Mouse (Mus musculus) forebrain, embryonic 16.5 days (tissue): ENCODE measurements at regions not wholly inside any gene's neighbourhood (a gene's known extent, or its start where the extent isn't known, plus 50 kb on each side); places are given as distances from the start of the nearest gene placed in this dataset.

Experiments
- ATAC-seq: fragments of 200-750 bp; cut with Nextera tagmentation; 2 replicates; pipeline ENCODE4 v1.8.0; 2017; ENCODE audit warnings: mild to moderate bottlenecking, moderate library complexity
- H3K27ac ChIP-seq: fragments of 300-500 bp; sonication (generic); 2 replicates; pipeline ENCODE4 v1.5.1; 2014; ENCODE audit warnings: low read length, control low read depth
- H3K27me3 ChIP-seq: fragments of 300-500 bp; sonication (generic); replicated peaks from 2 replicates; pipeline ENCODE4 v1.6.1; 2014; ENCODE audit warnings: low read length; ENCODE audit not compliant: control insufficient read depth, insufficient read depth
- H3K36me3 ChIP-seq: fragments of 300-500 bp; sonication (generic); 2 replicates; pipeline ENCODE4 v1.6.1; 2014; ENCODE audit not compliant: control insufficient read depth, insufficient read depth
- H3K4me1 ChIP-seq: fragments of 300-500 bp; sonication (generic); replicated peaks from 2 replicates; pipeline ENCODE4 v1.6.1; 2014; ENCODE audit warnings: low read length; ENCODE audit not compliant: control insufficient read depth, insufficient read depth
- H3K4me2 ChIP-seq: fragments of 300-500 bp; sonication (generic); 2 replicates; pipeline ENCODE4 v1.6.1; 2014; ENCODE audit warnings: mild to moderate bottlenecking, low read length, control low read depth
- H3K4me3 ChIP-seq: fragments of 300-500 bp; sonication (generic); replicated peaks from 2 replicates; pipeline ENCODE4 v1.5.1; 2014; ENCODE audit warnings: mild to moderate bottlenecking, low read length, control low read depth
- H3K9ac ChIP-seq: fragments of 300-500 bp; sonication (generic); replicated peaks from 2 replicates; pipeline ENCODE4 v1.6.1; 2014; ENCODE audit warnings: low read depth, low read length, control low read depth
- H3K9me3 ChIP-seq: fragments of 300-500 bp; sonication (generic); 2 replicates; pipeline ENCODE4 v1.6.1; 2016; ENCODE audit warnings: low read length; ENCODE audit not compliant: control insufficient read depth
- WGBS: fragments of 180-500 bp; shearing (Covaris S2); extraction: QIAGEN DNeasy Blood & Tissue Kit; methylation state at CpG from one replicate; pipeline ENCODE4 v1.1.7; 2014; 5-methylcytosine and 5-hydroxymethylcytosine counted together

DNA sequence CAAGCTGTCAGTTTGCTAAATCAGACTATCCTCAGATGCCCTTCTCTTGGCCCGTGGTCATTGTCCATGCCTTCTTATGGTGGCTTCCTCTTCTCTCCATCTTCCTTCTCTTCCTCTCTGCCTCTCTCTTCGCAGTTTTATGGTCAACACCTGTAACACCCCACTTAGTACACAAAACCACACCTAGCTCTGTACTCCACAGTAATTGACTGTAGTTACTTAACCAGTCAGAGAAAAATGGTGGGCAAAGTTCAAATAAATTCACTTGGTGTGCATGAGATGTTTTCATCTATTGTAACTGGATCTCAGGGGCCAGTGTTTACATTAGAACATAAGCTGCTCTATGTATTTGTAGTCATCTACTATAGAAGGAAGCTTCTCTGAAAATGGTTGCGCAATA is 807.8 kb upstream of the Cadm2 start:
- Histone ChIP-seq H3K9ac (no peak overlapping the region), H3K27me3 (no peaks in the 10 kb centered on the region), H3K9me3 (no peaks in the 10 kb centered on the region), H3K27ac (no peak overlapping the region), H3K4me2 (no peak overlapping the region), H3K4me1 (no peaks in the 10 kb centered on the region), H3K4me3 (no peak overlapping the region), H3K36me3 (no peaks in the 10 kb centered on the region)
- ATAC-seq: no peak
- WGBS: 92% methylated on average over 3 of the region's 3 CpGs

DNA sequence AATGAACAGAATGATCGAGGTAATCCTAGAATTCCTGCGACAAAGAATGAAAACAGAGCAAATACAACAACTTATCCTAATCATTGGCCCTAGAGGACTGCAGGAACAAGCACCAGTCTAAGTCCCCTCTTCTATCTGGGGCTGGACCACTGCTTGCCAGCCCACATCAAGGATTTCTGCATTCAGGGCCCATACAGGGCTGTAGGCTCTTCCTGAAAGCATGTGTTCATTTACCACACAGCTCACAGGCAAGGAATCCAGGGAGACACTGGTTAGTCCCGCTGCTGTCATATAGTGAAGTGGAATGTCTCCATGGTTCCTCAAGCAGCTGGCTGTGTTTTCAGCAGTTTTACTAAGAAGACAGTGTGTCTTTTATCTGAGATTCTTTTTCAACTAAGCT is 806.8 kb upstream of the Cadm2 start:
- H3K4me3 ChIP-seq: no peak overlapping the region
- H3K36me3 ChIP-seq: no peaks in the 10 kb centered on the region
- no peaks in the 10 kb centered on the region for H3K4me1 ChIP-seq
- H3K9ac ChIP-seq: no peak overlapping the region
- whole genome bisulfite sequencing: 84% methylated on average over 3 of the region's 3 CpGs
- H3K27me3 ChIP-seq: no peaks in the 10 kb centered on the region
- no peak overlapping the region for H3K27ac ChIP-seq
- no peaks in the 10 kb centered on the region for H3K9me3 ChIP-seq
- no peak for ATAC-seq
- H3K4me2 ChIP-seq: no peak overlapping the region

DNA sequence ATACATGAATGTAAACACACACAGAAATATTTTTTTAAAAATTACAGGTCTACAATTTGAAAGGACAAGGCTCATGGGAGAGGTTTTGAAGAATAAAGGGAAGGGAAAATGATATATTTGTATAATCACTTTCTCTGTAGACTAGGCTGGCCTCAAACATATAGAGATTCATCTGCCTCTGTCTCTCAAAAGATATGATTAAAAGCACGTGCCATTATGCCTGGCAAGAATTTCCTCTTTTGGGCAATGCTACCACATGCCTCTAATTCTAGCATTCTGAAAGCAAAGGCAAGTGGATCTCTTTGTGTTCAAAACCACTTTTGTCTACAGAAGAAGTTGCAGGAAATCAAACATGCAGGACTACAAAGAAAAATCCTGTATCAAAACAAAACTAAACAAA is 804.6 kb upstream of the Cadm2 start:
- no peak overlapping the region for H3K4me3 ChIP-seq
- no peaks in the 10 kb centered on the region for H3K27me3 ChIP-seq
- no peak overlapping the region for H3K9ac ChIP-seq
- H3K27ac ChIP-seq: no peak overlapping the region
- H3K36me3 ChIP-seq: no peaks in the 10 kb centered on the region
- no peaks in the 10 kb centered on the region for H3K4me1 ChIP-seq
- no peak overlapping the region for H3K4me2 ChIP-seq
- ATAC-seq: no peak
- no peaks in the 10 kb centered on the region for H3K9me3 ChIP-seq
- 64% methylated on average over 1 of the region's 1 CpGs for WGBS

DNA sequence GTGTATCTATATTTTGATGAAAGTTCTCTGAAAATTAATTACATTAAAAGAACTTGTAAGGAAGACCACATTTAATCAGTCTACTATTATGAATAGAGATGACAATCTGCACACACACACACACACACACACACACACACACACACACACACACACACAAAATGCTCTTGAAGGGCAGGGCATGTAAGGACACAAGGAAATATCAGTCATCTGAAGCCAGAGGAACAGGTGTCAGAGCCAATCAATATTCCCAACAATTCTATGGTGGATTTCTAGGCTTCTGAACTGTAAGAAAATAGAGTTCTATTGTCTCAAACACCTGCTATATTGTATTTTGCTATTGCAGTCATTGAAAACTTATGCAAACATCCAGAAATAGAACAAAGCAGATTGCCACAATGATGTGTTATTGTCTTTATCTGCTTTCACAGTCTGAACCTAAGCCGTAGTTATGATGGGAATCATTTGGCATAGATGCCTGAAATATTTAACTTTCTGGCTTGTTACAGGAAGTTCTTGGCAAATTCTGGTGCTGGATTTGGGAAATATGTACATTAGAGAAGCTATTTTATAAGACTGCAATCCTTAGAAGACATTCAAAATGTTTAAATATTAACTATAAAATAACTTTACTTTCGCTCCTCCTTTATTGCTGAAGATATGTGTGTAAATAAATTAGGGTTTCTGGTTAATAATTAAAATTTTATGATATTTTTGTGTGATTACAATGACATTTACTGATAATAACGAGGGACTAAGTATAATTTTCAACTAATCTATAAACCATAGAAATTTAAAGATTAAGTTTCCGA is 781.4 kb upstream of the Cadm2 start:
- H3K4me2 ChIP-seq: no peak overlapping the region
- H3K4me1 ChIP-seq: no peaks in the 10 kb centered on the region
- H3K27ac ChIP-seq: no peak overlapping the region
- no peak for ATAC-seq
- no peaks in the 10 kb centered on the region for H3K36me3 ChIP-seq
- H3K4me3 ChIP-seq: no peak overlapping the region
- no peaks in the 10 kb centered on the region for H3K9me3 ChIP-seq
- no peak overlapping the region for H3K9ac ChIP-seq
- no peaks in the 10 kb centered on the region for H3K27me3 ChIP-seq
- 80% methylated on average over 4 of the region's 4 CpGs for WGBS

DNA sequence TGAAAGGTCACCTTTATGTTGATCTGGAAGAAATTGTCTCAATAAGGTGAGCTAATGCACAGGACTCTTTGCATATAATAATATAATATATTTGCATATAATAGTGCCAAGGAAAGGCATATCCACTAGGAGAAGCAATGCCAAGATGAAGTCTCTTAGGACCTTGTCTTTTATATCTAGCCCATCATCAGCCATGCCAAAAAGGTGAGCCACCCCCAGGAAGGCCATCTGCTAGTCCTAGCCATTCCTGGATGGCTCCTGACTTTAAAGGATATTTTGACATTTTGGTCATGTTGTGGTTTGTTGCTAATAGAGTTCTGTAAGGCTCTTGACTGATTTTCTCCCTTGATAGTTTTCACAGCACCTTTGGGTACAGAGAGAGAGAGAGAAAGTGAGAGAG is 779.9 kb upstream of the Cadm2 start:
- no peak overlapping the region for H3K4me3 ChIP-seq
- H3K4me2 ChIP-seq: no peak overlapping the region
- H3K27me3 ChIP-seq: no peaks in the 10 kb centered on the region
- no peaks in the 10 kb centered on the region for H3K36me3 ChIP-seq
- no peaks in the 10 kb centered on the region for H3K4me1 ChIP-seq
- no peak overlapping the region for H3K27ac ChIP-seq
- H3K9ac ChIP-seq: no peak overlapping the region
- H3K9me3 ChIP-seq: no peaks in the 10 kb centered on the region
- ATAC-seq: no peak

DNA sequence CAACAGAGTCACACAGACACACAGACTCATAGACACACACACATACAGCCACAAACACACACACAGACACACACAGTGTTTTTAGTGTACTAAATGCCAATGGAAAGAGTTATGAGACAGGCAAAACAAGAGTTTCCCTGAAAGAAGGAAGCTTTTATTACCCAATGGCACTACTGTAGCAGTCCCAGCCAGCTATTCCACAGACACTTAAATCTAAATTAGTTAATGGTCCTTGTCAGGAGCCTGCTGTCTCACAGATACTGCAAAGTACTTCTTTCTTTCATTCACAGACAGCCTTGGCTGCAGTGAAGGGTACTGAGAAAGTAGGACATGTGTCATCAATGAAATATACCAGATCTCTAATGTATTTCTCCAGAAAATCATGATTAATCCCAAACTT is 730.4 kb upstream of the Cadm2 start:
- Histone ChIP-seq H3K9ac (no peak overlapping the region), H3K4me1 (no peaks in the 10 kb centered on the region), H3K4me3 (no peak overlapping the region), H3K9me3 (no peaks in the 10 kb centered on the region), H3K27me3 (no peaks in the 10 kb centered on the region), H3K36me3 (no peaks in the 10 kb centered on the region), H3K4me2 (no peak overlapping the region), H3K27ac (no peak overlapping the region)
- peak; percentile 45 for ATAC-seq

DNA sequence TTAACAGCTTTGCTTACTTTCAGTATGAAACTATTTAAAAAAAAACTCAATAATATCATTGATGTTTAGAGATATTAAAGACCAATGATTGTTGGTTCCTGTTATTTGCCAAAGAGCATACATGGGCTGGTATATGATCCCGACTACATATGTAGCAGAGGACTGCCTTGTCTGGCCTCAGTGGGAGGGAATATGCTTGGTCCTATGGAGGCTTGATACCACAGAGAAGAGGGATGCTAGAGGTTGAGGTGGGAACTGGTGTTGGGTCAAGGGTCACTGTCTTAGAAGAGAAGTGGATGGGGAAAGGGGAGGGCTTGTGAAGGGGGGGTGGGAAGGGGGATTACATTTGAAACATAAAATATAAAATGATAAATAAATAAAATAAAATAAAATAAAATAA is 718.3 kb upstream of the Cadm2 start:
- Histone ChIP-seq H3K9ac (no peak overlapping the region), H3K9me3 (no peaks in the 10 kb centered on the region), H3K27me3 (no peaks in the 10 kb centered on the region), H3K27ac (no peak overlapping the region), H3K4me3 (no peak overlapping the region), H3K4me1 (no peaks in the 10 kb centered on the region), H3K36me3 (no peaks in the 10 kb centered on the region), H3K4me2 (no peak overlapping the region)
- ATAC-seq: no peak
- WGBS: 89% methylated on average over 1 of the region's 1 CpGs
